Mouse (Mus musculus): ENCODE data around the gene Mcf2l.

DNA sequence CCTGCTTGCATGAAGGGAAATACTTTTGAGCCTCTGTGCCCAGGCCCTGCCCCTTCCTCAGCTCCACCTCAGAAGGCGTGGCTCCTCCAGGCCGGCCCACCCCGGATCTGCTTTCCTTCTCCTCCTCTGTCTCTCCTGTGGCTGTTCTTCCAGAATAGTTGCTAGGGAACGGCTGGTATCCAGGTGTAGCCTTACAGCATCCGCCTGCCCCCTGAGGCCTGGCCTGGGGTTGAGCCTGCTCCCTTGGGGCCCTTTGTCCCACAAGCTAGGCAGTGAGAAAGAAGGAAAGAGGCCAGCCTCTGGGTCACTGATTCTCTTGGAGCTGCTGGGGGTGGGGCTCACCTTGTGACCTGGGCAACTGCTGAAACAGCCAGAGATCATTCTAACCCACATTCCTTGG is 38.4 kb downstream of the Mcf2l start:
- no peak for TF ChIP-seq CTCF (IDR thresholded peaks at IDR 0.05; ENCODE audit: insufficient read depth, low read depth, low read length)
- TF ChIP-seq POLR2A (IDR thresholded peaks at IDR 0.05; ENCODE audit: insufficient read depth, low read depth, low read length) = no peak
